ENCODE assay signal across 9 mouse cellular contexts in genomic region chr4:53315876-53316762, GRCm38 (mm10).
DNase-seq lines count a peak whose midpoint lies in the region; ATAC-seq and TF ChIP-seq lines count a peak whose summit lies in the region.
"Had no signal": no experiment of that assay in that cellular context is flagged by ENCODE, and none has a peak within 500 bp of the region (broad histone marks: within the 10 kb centered on the region; RNA-seq: fewer than 3 reads in every experiment).

No protein-coding gene starts in this region.

- H3K4me2 ChIP-seq in forebrain, embryonic 13.5 days = no peak overlapping the region; the same call in 1 of the 2 replicates
- H3K4me2 ChIP-seq in forebrain, embryonic 11.5 days (ENCODE audit: low read depth, low read length, severe bottlenecking) = no peak overlapping the region
- no peak overlapping the region for H3K4me2 ChIP-seq in embryonic facial prominence, embryonic 13.5 days
- H3K4me2 ChIP-seq in lung, postnatal 0 days (replicated peaks; ENCODE audit: low read depth, low read length) = 0 out of 2 replicates have a peak overlapping the region, but pooled peaks have one; percentile 6

- no peak overlapping the region for H3K4me3 ChIP-seq in forebrain, embryonic 13.5 days
- no peak overlapping the region for H3K4me3 ChIP-seq in forebrain, embryonic 11.5 days (ENCODE audit: low read depth, low read length)
- no peak overlapping the region for H3K4me3 ChIP-seq in kidney, adult 2 months (ENCODE audit: insufficient read depth, low read depth, low read length)
- H3K4me3 ChIP-seq in embryonic facial prominence, embryonic 13.5 days = no peak overlapping the region
- H3K4me3 ChIP-seq in lung, postnatal 0 days (ENCODE audit: low read depth, low read length) = no peak overlapping the region
- no peak overlapping the region for H3K4me3 ChIP-seq in thymus, adult 2 months (ENCODE audit: control insufficient read depth, insufficient read depth, low read length)

- no peaks in the 10 kb centered on the region for H3K36me3 ChIP-seq in forebrain, embryonic 13.5 days (ENCODE audit: poor library complexity, severe bottlenecking)
- H3K36me3 ChIP-seq in forebrain, embryonic 11.5 days (ENCODE audit: control insufficient read depth, insufficient read depth, low read length) = no peaks in the 10 kb centered on the region
- H3K36me3 ChIP-seq in kidney, adult 2 months (ENCODE audit: control insufficient read depth, insufficient read depth, low read length) = no peaks in the 10 kb centered on the region
- H3K36me3 ChIP-seq in embryonic facial prominence, embryonic 13.5 days = no peaks in the 10 kb centered on the region
- no peaks in the 10 kb centered on the region for H3K36me3 ChIP-seq in lung, postnatal 0 days (ENCODE audit: insufficient read depth, low read length)
- H3K36me3 ChIP-seq in thymus, adult 2 months (ENCODE audit: control insufficient read depth, insufficient read depth, low read length) = no peaks in the 10 kb centered on the region

- TF ChIP-seq POLR2A in kidney, adult 2 months (IDR thresholded peaks at IDR 0.05; ENCODE audit: low read depth, low read length) = no peak
- no peak for TF ChIP-seq POLR2A in thymus, adult 2 months (IDR thresholded peaks at IDR 0.05; ENCODE audit: control insufficient read depth, extremely low read depth, insufficient read depth, low read length, poor library complexity)

- TF ChIP-seq CTCF in kidney, adult 2 months (conservative IDR thresholded peaks at IDR 0.05; ENCODE audit: insufficient read depth, insufficient read length, low read depth, low read length) = no peak
- TF ChIP-seq CTCF in lung, postnatal 0 days (IDR thresholded peaks at IDR 0.05) = no peak
- no peak for TF ChIP-seq CTCF in thymus, adult 2 months (IDR thresholded peaks at IDR 0.05; ENCODE audit: borderline replicate concordance, control insufficient read depth, extremely low read depth, insufficient read depth, low read length, poor library complexity)

- DNase-seq in forebrain, embryonic 11.5 days (ENCODE audit: low spot score) = no peak
- peak; percentile 16 for DNase-seq in kidney, postnatal 10 days
- no peak for DNase-seq in kidney, adult 2 months
- peak; percentile 87 for DNase-seq in lung, postnatal 0 days (ENCODE audit: low spot score)
- no peak for DNase-seq in MN1 (ENCODE audit: low spot score)
- DNase-seq in thymus, adult 2 months = no peak
- DNase-seq: kidney, adult 8-10 months had no signal

- no peak overlapping the region for H3K9ac ChIP-seq in forebrain, embryonic 13.5 days
- H3K9ac ChIP-seq in forebrain, embryonic 11.5 days (ENCODE audit: low read length) = no peak overlapping the region
- no peak overlapping the region for H3K9ac ChIP-seq in embryonic facial prominence, embryonic 13.5 days
- H3K9ac ChIP-seq in lung, postnatal 0 days (replicated peaks; ENCODE audit: low read depth) = no peak overlapping the region

- 76% methylated on average over 13 of the region's 13 CpGs for WGBS in forebrain, embryonic 13.5 days
- 84% methylated on average over 13 of the region's 13 CpGs for WGBS in forebrain, embryonic 11.5 days
- 80% methylated on average over 13 of the region's 13 CpGs for WGBS in kidney, adult 2 months
- WGBS in embryonic facial prominence, embryonic 13.5 days = 78% methylated on average over 13 of the region's 13 CpGs
- 20% methylated on average over 13 of the region's 13 CpGs for WGBS in lung, postnatal 0 days
- WGBS in thymus, adult 2 months = 73% methylated on average over 13 of the region's 13 CpGs

- no peak for TF ChIP-seq EP300 in lung, postnatal 0 days (IDR thresholded peaks at IDR 0.05)

- peaks cover 46% of the 10 kb centered on the region for H3K4me1 ChIP-seq in forebrain, embryonic 13.5 days
- H3K4me1 ChIP-seq in forebrain, embryonic 11.5 days (replicated peaks; ENCODE audit: control insufficient read depth, insufficient read depth, low read length) = no peaks in the 10 kb centered on the region; the same call in 1 of the 2 replicates
- no peaks in the 10 kb centered on the region for H3K4me1 ChIP-seq in kidney, adult 2 months (ENCODE audit: control insufficient read depth, insufficient read depth, low read length)
- H3K4me1 ChIP-seq in embryonic facial prominence, embryonic 13.5 days = peaks cover 21% of the 10 kb centered on the region
- peaks cover 22% of the 10 kb centered on the region for H3K4me1 ChIP-seq in lung, postnatal 0 days (ENCODE audit: insufficient read depth, low read depth, low read length)
- H3K4me1 ChIP-seq in thymus, adult 2 months (replicated peaks; ENCODE audit: control insufficient read depth, insufficient read depth, low read length) = peaks cover 10% of the 10 kb centered on the region

- no peaks in the 10 kb centered on the region for H3K27me3 ChIP-seq in forebrain, embryonic 13.5 days
- H3K27me3 ChIP-seq in forebrain, embryonic 11.5 days (ENCODE audit: control insufficient read depth, insufficient read depth, low read length) = no peaks in the 10 kb centered on the region
- no peaks in the 10 kb centered on the region for H3K27me3 ChIP-seq in kidney, adult 2 months (replicated peaks; ENCODE audit: control insufficient read depth, insufficient read depth, low read length)
- no peaks in the 10 kb centered on the region for H3K27me3 ChIP-seq in embryonic facial prominence, embryonic 13.5 days
- no peaks in the 10 kb centered on the region for H3K27me3 ChIP-seq in lung, postnatal 0 days (replicated peaks; ENCODE audit: insufficient read depth, low read length)
- H3K27me3 ChIP-seq in thymus, adult 2 months (ENCODE audit: control insufficient read depth, insufficient read depth, low read length) = no peaks in the 10 kb centered on the region

- ATAC-seq in forebrain, embryonic 13.5 days = no peak
- ATAC-seq in forebrain, embryonic 11.5 days (replicated peaks; ENCODE audit: low FRiP score) = no peak
- ATAC-seq in embryonic facial prominence, embryonic 13.5 days (ENCODE audit: insufficient number of reproducible peaks, insufficient read depth, low FRiP score, low TSS enrichment, low read depth) = no peak
- peak; percentile 58 for ATAC-seq in lung, postnatal 0 days

- peak overlapping the region; percentile 76 for H3K27ac ChIP-seq in forebrain, embryonic 13.5 days
- no peak overlapping the region for H3K27ac ChIP-seq in forebrain, embryonic 11.5 days (ENCODE audit: low read depth, low read length)
- H3K27ac ChIP-seq in kidney, adult 2 months (ENCODE audit: insufficient read depth, low read depth, low read length) = no peak overlapping the region
- H3K27ac ChIP-seq in embryonic facial prominence, embryonic 13.5 days = peak overlapping the region; percentile 40; the same call in 1 of the 2 replicates
- peak overlapping the region; percentile 84 for H3K27ac ChIP-seq in lung, postnatal 0 days (ENCODE audit: low read length)
- no peak overlapping the region for H3K27ac ChIP-seq in thymus, adult 2 months (ENCODE audit: control insufficient read depth, insufficient read depth, low read length)

- H3K9me3 ChIP-seq in forebrain, embryonic 13.5 days (replicated peaks) = no peaks in the 10 kb centered on the region
- H3K9me3 ChIP-seq in forebrain, embryonic 11.5 days (ENCODE audit: control insufficient read depth, low read length) = no peaks in the 10 kb centered on the region
- H3K9me3 ChIP-seq in embryonic facial prominence, embryonic 13.5 days = no peaks in the 10 kb centered on the region
- H3K9me3 ChIP-seq in lung, postnatal 0 days (ENCODE audit: low read length) = no peaks in the 10 kb centered on the region

Comparison
In these comparisons a context has a peak if more than half of its experiments do, and no peak if none do; other contexts are left out.
1. H3K27ac ChIP-seq: peak in forebrain, embryonic 13.5 days (single experiment), embryonic facial prominence, embryonic 13.5 days (single experiment) and lung, postnatal 0 days (single experiment); none in forebrain, embryonic 11.5 days (single experiment), kidney, adult 2 months (single experiment) and thymus, adult 2 months (single experiment).
2. DNase-seq: peak in kidney, postnatal 10 days (single experiment) and lung, postnatal 0 days (single experiment); none in forebrain, embryonic 11.5 days (single experiment), kidney, adult 2 months (single experiment), MN1 (single experiment) and thymus, adult 2 months (single experiment).